Mouse (Mus musculus): ENCODE results near the gene Gm2a.

DNA sequence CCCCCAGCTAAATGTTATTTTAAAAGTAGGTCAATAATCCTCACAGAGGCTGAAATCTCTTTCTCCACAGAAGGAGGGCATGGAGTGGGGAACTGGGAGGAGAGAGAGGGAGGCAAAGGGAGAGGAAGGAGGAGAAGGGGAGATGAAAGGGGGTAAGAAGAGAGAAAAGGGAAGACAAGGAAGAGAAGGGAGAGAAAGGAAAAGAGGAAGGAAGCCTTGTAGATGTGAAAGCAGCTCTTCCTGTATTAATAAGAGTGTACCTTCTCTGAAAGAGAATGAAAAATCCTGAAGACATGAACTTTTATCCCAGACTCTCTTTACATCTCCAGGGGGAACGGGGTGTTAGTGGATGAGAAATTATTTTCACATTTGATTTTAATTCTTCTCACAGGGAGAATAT is 23.5 kb downstream of the Gm2a start:
- TF ChIP-seq POLR2A (IDR thresholded peaks at IDR 0.05; ENCODE audit: borderline replicate concordance, insufficient read depth, low read length) (no peak), CTCF (IDR thresholded peaks at IDR 0.05; ENCODE audit: borderline replicate concordance, insufficient read depth, low read depth, low read length) (no peak)
